Mouse (Mus musculus): ENCODE measurements around the gene Il12a.

DNA sequence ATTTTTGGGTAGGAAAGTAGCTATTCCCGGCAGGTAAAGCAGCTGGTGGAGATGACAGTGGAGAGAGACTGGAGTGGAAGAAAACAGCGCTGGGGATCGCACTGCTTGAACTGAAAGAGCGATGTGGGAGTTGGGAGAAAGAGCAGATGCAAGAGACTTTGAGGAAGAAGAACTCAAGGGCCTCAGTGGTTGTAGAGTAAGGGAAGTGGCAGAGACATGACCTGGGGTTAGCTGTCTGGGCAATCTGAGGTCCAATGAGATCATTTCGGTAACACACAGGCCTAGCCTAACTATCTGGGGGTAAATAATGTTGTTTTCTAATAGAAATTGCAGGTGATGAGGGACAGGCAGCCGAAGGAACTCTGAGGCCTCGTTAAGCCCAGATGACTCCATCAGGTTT lies 24.1 kb upstream of the Il12a start:
- TF ChIP-seq CTCF (IDR thresholded peaks at IDR 0.05; ENCODE audit: insufficient read depth, low read depth, low read length): no peak
- no peak for TF ChIP-seq POLR2A (IDR thresholded peaks at IDR 0.05; ENCODE audit: insufficient read depth, low read depth, low read length)
